Mouse (Mus musculus) spleen, adult 2 months (tissue): ENCODE measurements around the gene Clasp2.

Source experiments
- CTCF ChIP-seq: fragments of 200-500 bp; IDR thresholded peaks from 2 replicates; pipeline ENCODE4 v1.5.1; 2011; ENCODE audit warnings: mild to moderate bottlenecking, inconsistent platforms; ENCODE audit not compliant: insufficient read depth, insufficient read length, insufficient replicate concordance; ENCODE audit errors: extremely low read depth
- POLR2A ChIP-seq: fragments of 200-500 bp; IDR thresholded peaks from 2 replicates; pipeline ENCODE4 v1.6.1; 2011; ENCODE audit warnings: low read depth, low read length, inconsistent platforms

GRCm38 (mm10) chr9:113963718-113964117 is 222.4 kb downstream of the Clasp2 start:
- TF ChIP-seq POLR2A (no peak), CTCF (no peak)
